Mouse (Mus musculus): ENCODE results near the gene Taar6. TPM values are rescaled to one million over a fixed set of nuclear protein-coding genes. Genes with fewer than 3 reads are reported as not detected.

Gene Taar6
- polyA plus RNA-seq (2015; fragmentation: Nextera tagmentation; extraction: Ambion mirVana), result not detected in 2 replicates

DNA sequence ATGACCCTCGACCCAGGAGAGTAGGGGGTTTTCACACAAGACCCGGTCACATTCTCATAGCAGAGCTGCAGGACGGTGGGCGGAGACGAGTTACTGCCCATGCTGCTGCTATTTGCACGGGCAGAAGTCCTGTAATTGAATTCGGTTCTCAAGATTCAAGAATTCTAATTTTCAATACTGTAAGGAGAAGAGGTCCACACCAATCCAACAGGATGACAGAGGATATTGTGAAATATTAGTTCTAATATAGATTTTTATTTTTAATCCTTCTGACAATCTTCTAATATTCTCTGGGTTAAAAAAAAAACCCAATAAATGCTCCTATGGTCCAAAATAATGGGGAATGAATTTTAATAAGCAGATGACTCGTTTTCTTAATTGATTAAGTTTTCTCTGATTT, at the start of gene Taar6:
Taar6 (minus strand) TSS at position 101 of the 400 bp plus-strand sequence.

DNA sequence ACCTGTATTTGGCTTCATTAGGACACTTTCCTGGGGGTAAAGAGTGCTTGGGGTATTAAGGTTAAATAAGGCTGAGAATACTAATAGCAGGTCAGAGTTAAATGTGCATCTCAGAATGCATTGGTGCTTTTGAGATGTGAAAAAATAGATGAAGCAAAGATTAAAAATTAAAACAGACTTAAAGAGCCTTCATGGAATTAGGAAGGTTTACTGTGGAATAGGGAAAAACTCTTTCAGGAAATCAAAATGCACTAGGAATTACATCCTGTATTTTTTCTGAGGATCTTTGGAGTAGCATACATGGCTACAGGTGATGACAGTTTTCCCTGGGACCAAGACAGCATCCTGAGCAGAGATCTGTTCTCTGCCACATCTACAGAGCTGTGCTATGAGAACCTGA, 41.5 kb upstream of the Taar6 start, which contains the start of gene Taar7d:
Taar7d (plus strand) TSS at position 301 of the 400 bp plus-strand sequence.

DNA sequence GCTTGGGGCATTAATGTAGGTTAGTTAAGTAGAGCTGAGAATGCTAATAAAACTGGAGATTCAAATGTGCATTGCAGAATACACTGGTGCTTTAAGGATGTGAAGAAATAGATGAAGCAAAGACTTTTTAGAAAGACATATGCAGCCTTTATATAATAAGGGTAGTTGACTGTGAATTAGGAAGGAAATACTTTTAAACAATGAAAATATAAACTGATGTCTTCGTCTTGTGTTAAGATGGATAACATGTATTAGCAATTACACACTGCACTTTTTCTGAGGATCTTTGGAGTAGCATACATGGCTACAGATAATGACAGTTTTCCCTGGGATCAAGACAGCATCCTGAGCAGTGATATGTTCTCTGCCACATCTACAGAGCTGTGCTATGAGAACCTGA, 14.2 kb upstream of the Taar6 start, which contains the start of gene Taar7b:
Taar7b (plus strand) TSS at position 301 of the 400 bp plus-strand sequence.

DNA sequence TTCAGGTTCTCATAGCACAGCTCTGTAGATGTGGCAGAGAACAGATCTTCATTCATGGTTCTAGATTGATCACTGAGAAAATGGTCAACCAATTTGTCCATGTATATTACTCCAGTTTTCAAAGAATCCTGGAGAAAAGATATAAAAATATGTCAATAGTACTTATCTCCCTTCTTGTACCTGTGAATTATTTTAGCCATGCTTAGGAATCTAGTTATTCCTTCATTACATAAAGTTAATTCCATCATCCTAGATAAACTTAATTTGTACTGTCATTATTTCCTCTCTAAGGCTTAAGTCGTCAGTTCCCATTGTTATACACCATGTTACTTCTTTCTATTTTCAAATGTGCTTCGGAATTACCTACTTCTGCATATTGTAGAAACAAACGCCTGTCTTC, 7.9 kb upstream of the Taar6 start, which contains the start of gene Taar7a:
Taar7a (minus strand) TSS at position 101 of the 400 bp plus-strand sequence.

DNA sequence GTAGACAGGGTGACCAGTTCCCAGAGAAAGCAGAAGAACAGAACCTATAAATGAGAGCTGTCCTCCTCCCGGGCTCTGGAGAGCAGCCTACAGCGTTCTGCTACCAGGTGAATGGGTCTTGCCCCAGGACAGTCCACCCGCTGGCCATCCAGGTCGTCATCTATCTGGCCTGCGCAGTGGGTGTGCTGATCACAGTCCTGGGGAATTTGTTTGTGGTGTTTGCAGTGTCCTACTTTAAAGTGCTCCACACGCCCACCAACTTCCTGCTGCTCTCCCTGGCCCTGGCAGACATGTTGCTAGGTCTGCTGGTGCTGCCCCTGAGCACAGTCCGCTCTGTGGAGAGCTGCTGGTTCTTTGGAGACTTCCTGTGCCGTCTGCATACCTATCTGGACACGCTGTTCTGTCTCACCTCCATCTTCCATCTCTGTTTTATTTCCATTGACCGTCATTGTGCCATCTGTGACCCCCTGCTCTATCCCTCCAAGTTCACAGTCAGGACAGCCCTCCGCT, 14.7 kb downstream of the Taar6 start, which contains the start of gene Taar5:
Taar5 (plus strand) TSS at position 51 of the 510 bp plus-strand sequence.

DNA sequence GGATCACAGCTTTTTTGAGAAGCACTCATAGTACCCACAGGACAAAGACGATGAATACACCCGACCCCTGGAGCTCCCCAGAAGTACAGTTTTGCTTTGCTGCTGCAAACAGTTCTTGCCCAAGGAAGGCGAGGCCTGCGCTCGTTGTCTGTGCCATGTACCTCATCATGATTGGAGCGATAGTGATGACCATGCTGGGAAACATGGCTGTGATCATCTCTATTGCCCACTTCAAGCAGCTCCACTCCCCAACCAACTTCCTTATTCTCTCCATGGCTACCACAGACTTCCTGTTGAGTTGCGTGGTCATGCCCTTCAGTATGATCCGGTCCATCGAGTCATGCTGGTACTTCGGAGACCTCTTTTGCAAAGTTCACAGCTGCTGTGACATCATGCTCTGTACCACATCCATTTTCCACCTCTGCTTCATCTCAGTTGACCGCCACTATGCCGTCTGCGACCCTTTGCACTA, 25.0 kb downstream of the Taar6 start, which contains the start of gene Taar4:
Taar4 (plus strand) TSS at position 51 of the 472 bp plus-strand sequence.

DNA sequence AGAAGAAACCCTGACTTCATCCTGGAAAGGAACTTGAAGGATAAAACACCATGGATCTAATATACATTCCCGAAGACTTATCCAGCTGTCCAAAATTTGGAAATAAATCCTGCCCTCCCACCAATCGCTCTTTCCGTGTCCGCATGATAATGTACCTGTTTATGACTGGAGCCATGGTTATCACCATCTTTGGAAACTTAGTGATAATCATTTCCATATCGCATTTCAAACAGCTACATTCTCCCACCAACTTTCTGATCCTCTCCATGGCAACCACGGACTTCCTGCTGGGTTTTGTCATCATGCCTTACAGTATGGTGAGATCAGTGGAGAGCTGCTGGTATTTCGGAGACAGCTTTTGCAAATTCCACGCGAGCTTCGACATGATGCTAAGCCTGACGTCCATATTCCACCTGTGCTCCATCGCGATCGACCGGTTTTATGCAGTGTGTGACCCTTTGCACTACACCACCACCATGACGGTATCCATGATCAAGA, 35.9 kb downstream of the Taar6 start, which contains the start of gene Taar3:
Taar3 (plus strand) TSS at position 51 of the 498 bp plus-strand sequence.

DNA sequence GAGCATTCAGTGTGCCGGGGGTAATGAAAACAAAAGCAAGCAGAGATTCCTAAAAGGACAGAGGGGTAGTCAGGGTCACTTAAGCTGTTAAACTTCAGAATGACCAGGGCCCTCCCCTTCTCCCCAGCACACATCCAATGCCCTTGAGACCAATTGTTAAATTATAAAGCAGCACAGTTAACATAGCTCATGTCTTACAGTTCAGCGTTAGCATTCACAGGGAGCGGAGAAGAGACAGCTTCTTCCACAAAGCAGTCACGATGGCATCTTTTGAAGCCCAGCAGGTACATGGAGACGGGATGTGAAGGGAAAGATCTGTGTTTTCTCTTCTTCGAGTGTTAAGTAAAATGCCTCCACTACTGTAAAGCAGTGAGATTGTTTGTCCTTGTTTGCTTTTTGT, 47.1 kb downstream of the Taar6 start, which contains the start of gene Taar2:
Taar2 (plus strand) TSS at position 261 of the 400 bp plus-strand sequence.

Other genes with a start within 250 kb of the Taar6 start
- gene Rps12, start 198.4 kb downstream of the Taar6 start, polyA plus RNA-seq (2015; fragmentation: Nextera tagmentation; extraction: Ambion mirVana), result 107 and 111 TPM in 2 replicates
- gene Slc18b1, start 188.7 kb downstream of the Taar6 start, polyA plus RNA-seq (2015; fragmentation: Nextera tagmentation; extraction: Ambion mirVana), result 12.7 and 13.1 TPM in 2 replicates
- 0.08 TPM in 1 of 2 replicates, not detected in the other for gene Vnn3, start 134.2 kb downstream of the Taar6 start, polyA plus RNA-seq (2015; fragmentation: Nextera tagmentation; extraction: Ambion mirVana)
- 0.48 and 1.0 TPM in 2 replicates for gene Vnn1, start 91.0 kb downstream of the Taar6 start, polyA plus RNA-seq (2015; fragmentation: Nextera tagmentation; extraction: Ambion mirVana)
- gene Taar1, start 65.3 kb downstream of the Taar6 start, polyA plus RNA-seq (2015; fragmentation: Nextera tagmentation; extraction: Ambion mirVana), result not detected in 2 replicates
- gene Taar2, start 47.1 kb downstream of the Taar6 start, polyA plus RNA-seq (2015; fragmentation: Nextera tagmentation; extraction: Ambion mirVana), result 0.25 TPM in 1 of 2 replicates, not detected in the other
- not detected in 2 replicates for gene Taar3, start 36.1 kb downstream of the Taar6 start, polyA plus RNA-seq (2015; fragmentation: Nextera tagmentation; extraction: Ambion mirVana)
- gene Taar4, start 25.2 kb downstream of the Taar6 start, polyA plus RNA-seq (2015; fragmentation: Nextera tagmentation; extraction: Ambion mirVana), result 0.19 TPM in 1 of 2 replicates, not detected in the other
- 0.15 TPM in 1 of 2 replicates, not detected in the other for gene Taar5, start 14.9 kb downstream of the Taar6 start, polyA plus RNA-seq (2015; fragmentation: Nextera tagmentation; extraction: Ambion mirVana)
- gene Taar7a, start 7.8 kb upstream of the Taar6 start, polyA plus RNA-seq (2015; fragmentation: Nextera tagmentation; extraction: Ambion mirVana), result not detected in 2 replicates
- gene Taar7b, start 14.3 kb upstream of the Taar6 start, polyA plus RNA-seq (2015; fragmentation: Nextera tagmentation; extraction: Ambion mirVana), result not detected in 2 replicates
- gene Taar7d, start 41.6 kb upstream of the Taar6 start, polyA plus RNA-seq (2015; fragmentation: Nextera tagmentation; extraction: Ambion mirVana), result not detected in 2 replicates
- not detected in 2 replicates for gene Taar7e, start 52.0 kb upstream of the Taar6 start, polyA plus RNA-seq (2015; fragmentation: Nextera tagmentation; extraction: Ambion mirVana)
- gene Taar7f, start 63.9 kb upstream of the Taar6 start, polyA plus RNA-seq (2015; fragmentation: Nextera tagmentation; extraction: Ambion mirVana), result not detected in 2 replicates
- gene Taar8a, start 90.9 kb upstream of the Taar6 start, polyA plus RNA-seq (2015; fragmentation: Nextera tagmentation; extraction: Ambion mirVana), result not detected in 2 replicates
- gene Taar8b, start 106.6 kb upstream of the Taar6 start, polyA plus RNA-seq (2015; fragmentation: Nextera tagmentation; extraction: Ambion mirVana), result not detected in 2 replicates
- gene Taar8c, start 116.3 kb upstream of the Taar6 start, polyA plus RNA-seq (2015; fragmentation: Nextera tagmentation; extraction: Ambion mirVana), result not detected in 2 replicates
- not detected in 2 replicates for gene Taar9, start 123.9 kb upstream of the Taar6 start, polyA plus RNA-seq (2015; fragmentation: Nextera tagmentation; extraction: Ambion mirVana)
- 272 and 281 TPM in 2 replicates for gene Stx7, start 163.7 kb upstream of the Taar6 start, polyA plus RNA-seq (2015; fragmentation: Nextera tagmentation; extraction: Ambion mirVana)
- 4.5 and 4.6 TPM in 2 replicates for gene Moxd1, start 237.9 kb upstream of the Taar6 start, polyA plus RNA-seq (2015; fragmentation: Nextera tagmentation; extraction: Ambion mirVana)

Measured in neural tube, postnatal 0 days (tissue).